ENCODE assay signal across 32 mouse cellular contexts in genomic region chr3:126372815-126373545, GRCm38 (mm10). TPM values are rescaled to one million over a fixed set of nuclear protein-coding genes. Genes with fewer than 3 reads are reported as not detected.
DNase-seq lines count a peak whose midpoint lies in the region; ATAC-seq lines count a peak whose summit lies in the region.
"Had no signal": no experiment of that assay in that cellular context is flagged by ENCODE, and none has a peak within 500 bp of the region (broad histone marks: within the 10 kb centered on the region; RNA-seq: fewer than 3 reads in every experiment).

No protein-coding gene starts in this region.

- H3K36me3 ChIP-seq in kidney, embryonic 16.5 days (ENCODE audit: insufficient read depth, low read length), result no peaks in the 10 kb centered on the region
- no peaks in the 10 kb centered on the region for H3K36me3 ChIP-seq in limb, embryonic 13.5 days
- H3K36me3 ChIP-seq in neural tube, embryonic 15.5 days, result no peaks in the 10 kb centered on the region
- no peaks in the 10 kb centered on the region for H3K36me3 ChIP-seq in hindbrain, embryonic 13.5 days
- H3K36me3 ChIP-seq: embryonic facial prominence, embryonic 10.5 days; G1E; hindbrain, embryonic 10.5 days; liver, embryonic 13.5 days; midbrain, embryonic 13.5 days had no signal

- no peak overlapping the region for H3K9ac ChIP-seq in kidney, embryonic 16.5 days (replicated peaks; ENCODE audit: low read length)
- H3K9ac ChIP-seq in limb, embryonic 13.5 days, result no peak overlapping the region
- H3K9ac ChIP-seq in neural tube, embryonic 15.5 days (replicated peaks), result no peak overlapping the region
- H3K9ac ChIP-seq in hindbrain, embryonic 13.5 days, result no peak overlapping the region
- H3K9ac ChIP-seq: liver, embryonic 13.5 days; midbrain, embryonic 13.5 days had no signal

- H3K4me2 ChIP-seq in kidney, embryonic 16.5 days (replicated peaks; ENCODE audit: low read depth, low read length), result no peak overlapping the region
- H3K4me2 ChIP-seq in limb, embryonic 13.5 days (replicated peaks), result peak overlapping the region; percentile 30
- no peak overlapping the region for H3K4me2 ChIP-seq in neural tube, embryonic 15.5 days
- no peak overlapping the region for H3K4me2 ChIP-seq in hindbrain, embryonic 13.5 days
- H3K4me2 ChIP-seq: heart, embryonic 11.5 days; liver, embryonic 13.5 days; midbrain, embryonic 13.5 days had no signal

- no peak overlapping the region for H3K4me3 ChIP-seq in kidney, embryonic 16.5 days (ENCODE audit: low read length)
- no peak overlapping the region for H3K4me3 ChIP-seq in limb, embryonic 13.5 days
- no peak overlapping the region for H3K4me3 ChIP-seq in neural tube, embryonic 15.5 days (replicated peaks)
- no peak overlapping the region for H3K4me3 ChIP-seq in hindbrain, embryonic 13.5 days
- H3K4me3 ChIP-seq: embryonic facial prominence, embryonic 10.5 days; hindbrain, embryonic 10.5 days; left cerebral cortex, adult 2 months; liver, embryonic 13.5 days; midbrain, embryonic 13.5 days had no signal

- no peak for DNase-seq in kidney, adult 11 months
- DNase-seq in forelimb bud, embryonic 11.5 days (ENCODE audit: low read depth, low spot score), result peak; percentile 68
- DNase-seq: adrenal gland, adult 8-10 months; B cell, adult 2 months; cerebellum, adult 18-20 months; cerebellum, postnatal 14 days; gastrocnemius, postnatal 14 days; heart, adult 11 months; kidney, postnatal 10 days; liver, embryonic 13.5 days; lung, adult 2 months; lung, postnatal 14 days; right cerebral cortex, postnatal 14 days; thymus, postnatal 14 days had no signal

- H3K27me3 ChIP-seq in kidney, embryonic 16.5 days (ENCODE audit: insufficient read depth, low read length), result no peaks in the 10 kb centered on the region
- no peaks in the 10 kb centered on the region for H3K27me3 ChIP-seq in limb, embryonic 13.5 days
- H3K27me3 ChIP-seq in neural tube, embryonic 15.5 days (replicated peaks), result no peaks in the 10 kb centered on the region
- H3K27me3 ChIP-seq in hindbrain, embryonic 13.5 days, result no peaks in the 10 kb centered on the region
- H3K27me3 ChIP-seq: CH12.LX; liver, embryonic 13.5 days; midbrain, embryonic 13.5 days; Patski had no signal

- no peaks in the 10 kb centered on the region for H3K4me1 ChIP-seq in kidney, embryonic 16.5 days (ENCODE audit: insufficient read depth, low read length)
- H3K4me1 ChIP-seq in limb, embryonic 13.5 days, result peaks cover 10% of the 10 kb centered on the region
- H3K4me1 ChIP-seq in neural tube, embryonic 15.5 days, result no peaks in the 10 kb centered on the region
- no peaks in the 10 kb centered on the region for H3K4me1 ChIP-seq in hindbrain, embryonic 13.5 days (replicated peaks)
- H3K4me1 ChIP-seq: embryonic facial prominence, embryonic 10.5 days; hindbrain, embryonic 10.5 days; liver, embryonic 13.5 days; midbrain, embryonic 13.5 days had no signal

- no peak overlapping the region for H3K27ac ChIP-seq in kidney, embryonic 16.5 days (ENCODE audit: low read length)
- peak overlapping the region; percentile 65; the same call in 1 of the 2 replicates for H3K27ac ChIP-seq in limb, embryonic 13.5 days
- no peak overlapping the region for H3K27ac ChIP-seq in neural tube, embryonic 15.5 days (replicated peaks)
- H3K27ac ChIP-seq in hindbrain, embryonic 13.5 days, result no peak overlapping the region
- H3K27ac ChIP-seq: embryonic facial prominence, embryonic 10.5 days; hindbrain, embryonic 10.5 days; hindbrain, postnatal 0 days; left cerebral cortex, adult 2 months; liver, embryonic 13.5 days; midbrain, embryonic 13.5 days had no signal

- H3K9me3 ChIP-seq in kidney, embryonic 16.5 days (ENCODE audit: low read length), result no peaks in the 10 kb centered on the region
- no peaks in the 10 kb centered on the region for H3K9me3 ChIP-seq in limb, embryonic 13.5 days
- no peaks in the 10 kb centered on the region for H3K9me3 ChIP-seq in neural tube, embryonic 15.5 days (replicated peaks)
- no peaks in the 10 kb centered on the region for H3K9me3 ChIP-seq in hindbrain, embryonic 13.5 days
- H3K9me3 ChIP-seq: embryonic facial prominence, embryonic 10.5 days; hindbrain, embryonic 10.5 days; liver, embryonic 13.5 days; midbrain, embryonic 13.5 days had no signal

- 36% methylated on average over 9 of the region's 9 CpGs for WGBS in kidney, embryonic 16.5 days
- WGBS in limb, embryonic 13.5 days, result 21% methylated on average over 9 of the region's 9 CpGs
- 47% methylated on average over 9 of the region's 9 CpGs for WGBS in neural tube, embryonic 15.5 days
- WGBS in hindbrain, embryonic 13.5 days, result 77% methylated on average over 9 of the region's 9 CpGs

- peak; percentile 54 for ATAC-seq in kidney, embryonic 16.5 days (ENCODE audit: low FRiP score, low TSS enrichment)
- ATAC-seq in limb, embryonic 13.5 days (ENCODE audit: low FRiP score, low read depth), result peak; percentile 91
- ATAC-seq in neural tube, embryonic 15.5 days (ENCODE audit: low FRiP score), result 0 out of 2 replicates have a peak, but pooled peaks have one; percentile 35
- no peak for ATAC-seq in megakaryocyte progenitor cell, adult 5-6 weeks (replicated peaks; ENCODE audit: poor library complexity)
- no peak for ATAC-seq in hindbrain, embryonic 13.5 days (ENCODE audit: low FRiP score)
- ATAC-seq: forebrain, embryonic 16.5 days; hindbrain, postnatal 0 days; intestine, embryonic 16.5 days; midbrain, embryonic 13.5 days; Patski had no signal

RNA-seq across cellular contexts. Expression of gene Arsj, which starts 9.5 kb away (rescaled TPM):
- polyA plus RNA-seq in kidney, embryonic 16.5 days (2015; fragmentation: Nextera tagmentation; extraction: Ambion mirVana), result 1.3 and 2.1 TPM in 2 replicates
- 6.4 and 7.4 TPM in 2 replicates for polyA plus RNA-seq in limb, embryonic 13.5 days (2015; fragmentation: Nextera tagmentation; extraction: Ambion mirVana)
- polyA plus RNA-seq in neural tube, embryonic 15.5 days (2015; fragmentation: Nextera tagmentation; extraction: Ambion mirVana), result 0.73 and 1.1 TPM in 2 replicates
- total RNA-seq in megakaryocyte progenitor cell, adult 5-6 weeks (2015), result not detected in 2 replicates
- not detected in 2 replicates for total RNA-seq in megakaryocyte progenitor cell, adult 5-6 weeks (2017)
- 0.22 and 0.45 TPM in 2 replicates for polyA plus RNA-seq in hindbrain, embryonic 13.5 days (2015; fragmentation: Nextera tagmentation; extraction: Ambion mirVana)
- total RNA-seq: CH12.LX; megakaryocyte, adult 5-6 weeks; monocyte, adult 5-6 weeks had no signal
- polyA plus RNA-seq: G1E; liver, embryonic 13.5 days had no signal

Comparison
In these comparisons a context has a peak if more than half of its experiments do, and no peak if none do; other contexts are left out.
1. ATAC-seq: peak in kidney, embryonic 16.5 days (single experiment), limb, embryonic 13.5 days (single experiment) and neural tube, embryonic 15.5 days (single experiment); none in megakaryocyte progenitor cell, adult 5-6 weeks (single experiment) and hindbrain, embryonic 13.5 days (single experiment).